Mouse (Mus musculus): ENCODE results near the gene Smad1. TPM values are rescaled to one million over a fixed set of nuclear protein-coding genes. Genes with fewer than 3 reads are reported as not detected.

The Smad1 gene
- total and polyA plus RNA-seq, 2 experiments from 2014 or later: 14.0 to 22.8 TPM

DNA sequence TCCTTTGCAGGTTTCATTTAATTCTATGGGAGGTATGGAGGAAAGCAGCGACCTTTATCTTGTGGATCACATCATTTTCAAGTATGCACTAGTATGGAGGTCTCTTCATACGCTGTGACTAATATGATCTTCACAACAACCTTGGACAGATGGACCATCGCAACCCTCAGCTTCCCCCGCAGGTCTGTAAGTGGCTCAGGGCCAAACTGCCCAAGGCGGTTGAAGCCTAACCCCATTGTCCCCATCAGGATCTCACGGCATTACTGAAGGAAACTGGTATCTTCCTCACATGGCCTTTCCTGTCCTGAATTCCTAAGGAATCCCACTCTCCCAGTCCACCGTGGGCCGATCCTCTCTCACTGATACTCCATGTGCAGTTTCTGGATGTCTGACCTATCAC lies 34.5 kb downstream of the Smad1 start:
- 76% methylated on average over 8 of the region's 8 CpGs for WGBS
- peaks cover 29% of the 10 kb centered on the region for H3K4me1 ChIP-seq (ENCODE audit: control insufficient read depth, insufficient read depth)
- ATAC-seq (ENCODE audit: insufficient read depth, low read depth) (no peak), DNase-seq (ENCODE audit: low spot score) (no peak)
- H3K4me2 ChIP-seq (ENCODE audit: low read depth, low read length): no peak overlapping the region
- H3K9me3 ChIP-seq (replicated peaks; ENCODE audit: control insufficient read depth, low read length): no peaks in the 10 kb centered on the region
- peaks cover 11% of the 10 kb centered on the region for H3K36me3 ChIP-seq (replicated peaks; ENCODE audit: control insufficient read depth, insufficient read depth, low read length)
- H3K27me3 ChIP-seq (ENCODE audit: control insufficient read depth, insufficient read depth, low read length): no peaks in the 10 kb centered on the region
- TF ChIP-seq CTCF (IDR thresholded peaks at IDR 0.05; ENCODE audit: low read depth) (no peak), EP300 (IDR thresholded peaks at IDR 0.05; ENCODE audit: low read depth) (no peak)
- no peak overlapping the region for H3K4me3 ChIP-seq (ENCODE audit: low read depth, low read length)
- no peak overlapping the region for H3K27ac ChIP-seq (ENCODE audit: low read depth)
- no peak overlapping the region for H3K9ac ChIP-seq (replicated peaks; ENCODE audit: low read depth, low read length)

DNA sequence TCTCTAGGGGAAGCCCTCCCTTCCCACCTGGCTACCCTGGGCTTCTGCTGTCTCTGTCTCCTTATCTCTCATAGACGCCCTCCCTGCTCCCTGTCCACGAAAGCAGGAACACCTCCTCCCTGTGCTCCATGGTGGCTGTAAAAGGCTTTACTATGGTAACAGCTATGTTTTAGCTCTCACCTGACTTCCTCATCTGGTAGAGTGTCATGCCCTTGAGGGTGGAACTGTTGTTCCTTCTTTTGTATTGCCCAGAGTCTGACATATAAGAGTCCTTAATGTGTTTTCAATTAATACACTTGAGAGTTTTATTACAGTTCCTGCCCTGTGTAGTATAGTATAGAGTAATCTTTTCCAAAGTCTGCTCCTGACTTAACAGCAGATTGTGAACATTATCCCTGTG lies 36.9 kb downstream of the Smad1 start:
- no peaks in the 10 kb centered on the region for H3K9me3 ChIP-seq (replicated peaks; ENCODE audit: control insufficient read depth, low read length)
- H3K36me3 ChIP-seq (replicated peaks; ENCODE audit: control insufficient read depth, insufficient read depth, low read length): peaks cover 11% of the 10 kb centered on the region
- no peak overlapping the region for H3K9ac ChIP-seq (replicated peaks; ENCODE audit: low read depth, low read length)
- no peak overlapping the region for H3K4me3 ChIP-seq (ENCODE audit: low read depth, low read length)
- peak overlapping the region; percentile 38; the same call in 1 of the 2 replicates for H3K27ac ChIP-seq (ENCODE audit: low read depth)
- H3K4me2 ChIP-seq (ENCODE audit: low read depth, low read length): no peak overlapping the region
- 26% methylated on average over 2 of the region's 2 CpGs for WGBS
- TF ChIP-seq CTCF (IDR thresholded peaks at IDR 0.05; ENCODE audit: low read depth) (no peak), EP300 (IDR thresholded peaks at IDR 0.05; ENCODE audit: low read depth) (no peak)
- no peaks in the 10 kb centered on the region for H3K27me3 ChIP-seq (ENCODE audit: control insufficient read depth, insufficient read depth, low read length)
- DNase-seq (ENCODE audit: low spot score) (no peak), ATAC-seq (ENCODE audit: insufficient read depth, low read depth) (no peak)
- peaks cover 29% of the 10 kb centered on the region for H3K4me1 ChIP-seq (ENCODE audit: control insufficient read depth, insufficient read depth)

DNA sequence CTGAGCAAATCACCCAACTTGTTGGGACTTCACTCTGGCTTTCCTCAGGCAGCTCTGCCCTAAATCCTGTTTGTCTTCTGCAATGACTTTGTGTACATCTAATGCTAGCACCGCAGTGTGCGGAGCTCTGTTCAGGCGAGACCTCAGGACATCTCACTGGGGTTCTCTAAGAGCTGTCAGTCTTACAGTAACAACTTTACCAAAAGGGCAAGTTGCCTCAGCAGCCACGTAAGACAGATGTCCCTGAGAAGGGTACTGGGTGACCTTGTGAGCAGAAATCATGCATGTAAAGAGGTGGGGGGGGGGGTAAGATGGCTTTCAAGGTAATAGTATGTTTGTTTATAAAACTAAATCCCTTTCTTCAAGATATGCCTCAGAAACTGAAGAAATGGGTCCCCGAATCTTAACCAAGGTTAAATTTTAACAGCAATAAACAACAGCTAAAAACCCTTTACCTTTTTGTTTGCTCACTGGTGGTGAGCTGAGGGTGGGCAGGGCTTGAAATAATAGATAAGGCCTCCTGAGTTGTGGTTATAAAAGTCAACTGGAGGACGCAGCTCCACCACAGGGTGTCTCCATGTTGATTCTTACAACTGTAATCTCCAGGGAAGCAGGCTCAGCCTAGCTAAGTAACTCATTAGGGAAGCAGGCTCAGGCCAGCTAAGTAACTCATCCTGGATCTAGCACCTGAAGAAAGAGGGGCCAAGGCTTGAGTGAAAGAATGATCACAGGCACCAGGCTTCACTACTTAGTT lies 38.4 kb downstream of the Smad1 start:
- Histone ChIP-seq H3K4me1 (ENCODE audit: control insufficient read depth, insufficient read depth) (peaks cover 27% of the 10 kb centered on the region), H3K36me3 (replicated peaks; ENCODE audit: control insufficient read depth, insufficient read depth, low read length) (peaks cover 18% of the 10 kb centered on the region), H3K9me3 (replicated peaks; ENCODE audit: control insufficient read depth, low read length) (no peaks in the 10 kb centered on the region), H3K4me3 (ENCODE audit: low read depth, low read length) (no peak overlapping the region), H3K9ac (replicated peaks; ENCODE audit: low read depth, low read length) (no peak overlapping the region), H3K27ac (ENCODE audit: low read depth) (peak overlapping the region; percentile 59), H3K4me2 (ENCODE audit: low read depth, low read length) (no peak overlapping the region), H3K27me3 (ENCODE audit: control insufficient read depth, insufficient read depth, low read length) (no peaks in the 10 kb centered on the region)
- DNase-seq (ENCODE audit: low spot score): peak; percentile 41
- TF ChIP-seq EP300 (IDR thresholded peaks at IDR 0.05; ENCODE audit: low read depth) (no peak), CTCF (IDR thresholded peaks at IDR 0.05; ENCODE audit: low read depth) (no peak)
- peak; percentile 36; the same call in 1 of the 2 replicates for ATAC-seq (ENCODE audit: insufficient read depth, low read depth)
- 56% methylated on average over 6 of the region's 6 CpGs for WGBS

DNA sequence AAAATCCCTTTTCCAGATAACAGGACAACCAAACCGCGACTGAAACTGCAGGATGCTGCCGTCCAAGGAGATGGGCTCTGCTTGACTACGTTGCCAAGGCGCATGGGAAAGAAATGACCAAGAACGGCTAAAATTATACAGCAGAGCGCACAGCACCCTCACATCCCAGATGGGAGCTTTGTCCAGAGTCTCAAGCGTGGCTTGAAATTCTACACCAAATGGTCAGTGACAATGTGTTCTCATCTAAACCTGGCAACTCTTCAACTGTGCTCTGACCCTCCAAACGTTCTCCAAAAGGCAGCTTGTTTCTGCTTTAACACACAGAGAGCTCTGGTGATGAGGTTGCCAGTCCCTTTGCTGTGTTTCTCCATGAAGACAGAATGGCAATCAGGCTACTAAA lies 39.0 kb downstream of the Smad1 start:
- Histone ChIP-seq H3K9ac (replicated peaks; ENCODE audit: low read depth, low read length) (no peak overlapping the region), H3K36me3 (replicated peaks; ENCODE audit: control insufficient read depth, insufficient read depth, low read length) (peaks cover 21% of the 10 kb centered on the region), H3K4me3 (ENCODE audit: low read depth, low read length) (no peak overlapping the region), H3K27ac (ENCODE audit: low read depth) (peak overlapping the region; percentile 59), H3K27me3 (ENCODE audit: control insufficient read depth, insufficient read depth, low read length) (no peaks in the 10 kb centered on the region), H3K9me3 (replicated peaks; ENCODE audit: control insufficient read depth, low read length) (no peaks in the 10 kb centered on the region), H3K4me2 (ENCODE audit: low read depth, low read length) (no peak overlapping the region), H3K4me1 (ENCODE audit: control insufficient read depth, insufficient read depth) (peaks cover 21% of the 10 kb centered on the region)
- no peak for DNase-seq (ENCODE audit: low spot score)
- 67% methylated on average over 9 of the region's 9 CpGs for WGBS
- TF ChIP-seq CTCF (IDR thresholded peaks at IDR 0.05; ENCODE audit: low read depth) (no peak), EP300 (IDR thresholded peaks at IDR 0.05; ENCODE audit: low read depth) (no peak)
- ATAC-seq (ENCODE audit: insufficient read depth, low read depth): peak; percentile 25; the same call in 1 of the 2 replicates

DNA sequence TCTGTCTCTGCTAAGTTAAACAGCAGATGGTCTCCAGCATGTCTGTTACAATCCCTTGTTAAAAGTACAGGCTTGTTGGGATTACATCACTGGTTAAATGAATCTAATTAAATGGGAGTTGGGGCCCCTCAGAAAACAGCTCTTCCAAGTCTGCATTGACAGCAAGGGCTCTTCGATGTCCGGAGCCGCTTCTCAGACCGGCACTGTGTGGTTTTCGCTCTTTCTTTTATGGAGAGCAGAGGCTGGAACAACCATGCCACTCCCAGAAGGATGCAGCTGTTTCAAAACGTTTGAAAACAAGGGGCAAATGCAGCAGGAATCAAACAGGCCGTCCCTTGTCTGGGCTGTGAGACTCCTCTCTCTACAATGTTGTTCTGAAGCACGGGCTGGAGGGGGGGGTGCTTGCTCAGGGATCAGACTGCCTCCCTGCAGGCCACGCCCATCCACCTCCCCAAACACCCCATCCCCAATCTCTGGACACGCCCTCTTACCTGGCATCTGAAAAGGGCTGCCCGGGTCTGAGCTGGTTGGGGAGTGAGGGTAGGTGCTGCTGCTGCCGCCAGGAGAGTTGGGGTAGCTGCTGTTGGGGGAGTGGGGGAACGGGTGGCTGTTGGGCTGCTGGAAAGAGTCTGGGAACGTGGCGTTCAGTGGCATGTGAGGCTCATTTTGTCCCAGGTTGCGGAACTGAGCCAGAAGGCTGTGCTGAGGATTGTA lies 43.4 kb downstream of the Smad1 start:
- H3K9me3 ChIP-seq (replicated peaks; ENCODE audit: control insufficient read depth, low read length): no peaks in the 10 kb centered on the region
- peaks cover 32% of the 10 kb centered on the region; the same call in 1 of the 2 replicates for H3K36me3 ChIP-seq (replicated peaks; ENCODE audit: control insufficient read depth, insufficient read depth, low read length)
- 78% methylated on average over 16 of the region's 16 CpGs for WGBS
- no peak overlapping the region for H3K27ac ChIP-seq (ENCODE audit: low read depth)
- DNase-seq (ENCODE audit: low spot score) (no peak), ATAC-seq (ENCODE audit: insufficient read depth, low read depth) (no peak)
- TF ChIP-seq CTCF (IDR thresholded peaks at IDR 0.05; ENCODE audit: low read depth): no peak
- no peak for TF ChIP-seq EP300 (IDR thresholded peaks at IDR 0.05; ENCODE audit: low read depth)
- peaks cover 6% of the 10 kb centered on the region for H3K4me1 ChIP-seq (ENCODE audit: control insufficient read depth, insufficient read depth)
- H3K27me3 ChIP-seq (ENCODE audit: control insufficient read depth, insufficient read depth, low read length): no peaks in the 10 kb centered on the region
- no peak overlapping the region for H3K9ac ChIP-seq (replicated peaks; ENCODE audit: low read depth, low read length)
- no peak overlapping the region for H3K4me2 ChIP-seq (ENCODE audit: low read depth, low read length)
- H3K4me3 ChIP-seq (ENCODE audit: low read depth, low read length): no peak overlapping the region
